Mouse (Mus musculus): ENCODE results near the gene Brsk2.

DNA sequence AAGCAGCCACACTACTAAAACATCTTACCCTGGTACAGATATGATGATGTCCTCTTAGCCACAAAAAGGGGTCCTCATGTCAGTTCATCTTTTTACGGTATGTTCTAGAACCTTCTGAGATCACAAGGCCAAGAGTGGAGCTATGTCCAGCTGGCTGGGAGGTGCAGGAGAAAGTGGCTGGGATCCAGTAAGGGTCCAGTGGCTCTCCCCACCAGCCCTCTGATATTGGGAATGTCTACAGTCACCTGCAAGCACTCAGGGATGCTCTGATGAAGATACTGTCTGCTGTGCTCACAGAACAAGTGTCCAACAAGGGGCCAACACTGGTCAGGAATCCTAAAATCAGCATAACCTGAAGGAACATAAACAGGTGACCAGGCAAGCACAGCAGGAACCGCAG lies 31.1 kb upstream of the Brsk2 start, which contains the start of gene Tollip:
- TF ChIP-seq CTCF (IDR thresholded peaks at IDR 0.05; ENCODE audit: insufficient read depth, low read length) (no peak), POLR2A (IDR thresholded peaks at IDR 0.05; ENCODE audit: borderline replicate concordance, extremely low read depth, low read depth, low read length) (no peak)

All from lung, adult 2 months (tissue).